ENCODE assay signal across 7 mouse cellular contexts in the genomic region with DNA sequence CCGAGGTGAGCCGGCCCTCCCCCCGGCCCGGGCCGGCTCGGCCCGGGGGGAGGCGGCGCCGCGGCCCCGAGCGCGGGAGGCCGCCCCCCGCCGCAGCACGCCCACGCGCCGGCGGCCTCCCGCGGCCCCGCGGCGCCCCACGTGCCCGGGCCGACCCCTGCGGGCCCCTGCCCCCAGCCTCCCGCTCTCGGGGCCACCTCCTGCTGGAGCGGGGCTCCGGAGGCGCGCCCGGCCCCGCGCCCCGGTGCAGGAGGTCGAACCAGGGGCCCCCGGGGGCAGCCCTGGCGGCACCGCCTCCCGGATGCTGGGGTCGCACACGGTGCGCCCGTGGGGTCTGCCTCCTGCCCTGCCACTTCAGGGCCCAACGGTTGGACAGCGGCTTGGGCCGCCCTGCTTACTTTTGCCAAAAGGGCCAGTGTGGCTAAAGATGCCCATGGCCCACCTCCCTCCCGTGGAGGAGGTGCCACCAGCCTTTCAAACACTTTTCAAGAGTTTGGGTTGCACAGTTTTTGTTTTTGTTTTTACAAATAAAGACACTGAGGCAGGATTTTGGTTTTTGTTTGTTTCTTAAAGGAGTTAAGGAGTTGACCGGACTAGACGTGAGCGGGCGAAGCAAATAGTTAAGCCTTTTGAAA. TPM values are rescaled to one million over a fixed set of nuclear protein-coding genes. Genes with fewer than 3 reads are reported as not detected.
DNase-seq lines count a peak whose midpoint lies in the region; ATAC-seq and TF ChIP-seq lines count a peak whose summit lies in the region.

No protein-coding gene starts in this region.

- H3K9me3 ChIP-seq in embryonic facial prominence, embryonic 10.5 days = no peaks in the 10 kb centered on the region
- no peaks in the 10 kb centered on the region for H3K9me3 ChIP-seq in heart, embryonic 12.5 days (replicated peaks)
- H3K9me3 ChIP-seq in kidney, embryonic 16.5 days (ENCODE audit: low read length) = no peaks in the 10 kb centered on the region
- no peaks in the 10 kb centered on the region for H3K9me3 ChIP-seq in lung, postnatal 0 days (ENCODE audit: low read length)

- peak; percentile 35 for DNase-seq in ES-CJ7 (ENCODE audit: low read depth, low spot score)
- peak; percentile 9 for DNase-seq in adrenal gland, adult 8-10 months
- peak; percentile 74 for DNase-seq in embryonic facial prominence, embryonic 10.5 days (ENCODE audit: low spot score)
- peak; percentile 35 for DNase-seq in lung, postnatal 0 days (ENCODE audit: low spot score)
- peak; percentile 31 for DNase-seq in right cerebral cortex, postnatal 25 days

- H3K36me3 ChIP-seq in embryonic facial prominence, embryonic 10.5 days (replicated peaks) = no peaks in the 10 kb centered on the region
- H3K36me3 ChIP-seq in heart, embryonic 12.5 days = no peaks in the 10 kb centered on the region
- no peaks in the 10 kb centered on the region for H3K36me3 ChIP-seq in kidney, embryonic 16.5 days (ENCODE audit: insufficient read depth, low read length)
- no peaks in the 10 kb centered on the region for H3K36me3 ChIP-seq in lung, postnatal 0 days (ENCODE audit: insufficient read depth, low read length)

- ATAC-seq in heart, embryonic 12.5 days (ENCODE audit: insufficient number of reproducible peaks, low FRiP score) = peak; percentile 81
- ATAC-seq in kidney, embryonic 16.5 days (ENCODE audit: low FRiP score, low TSS enrichment) = peak; percentile 76
- peak; percentile 29 for ATAC-seq in lung, postnatal 0 days

- peaks cover 60% of the 10 kb centered on the region for H3K4me1 ChIP-seq in embryonic facial prominence, embryonic 10.5 days
- peaks cover 20% of the 10 kb centered on the region for H3K4me1 ChIP-seq in heart, embryonic 12.5 days (replicated peaks)
- H3K4me1 ChIP-seq in kidney, embryonic 16.5 days (ENCODE audit: insufficient read depth, low read length) = peaks cover 25% of the 10 kb centered on the region
- H3K4me1 ChIP-seq in lung, postnatal 0 days (ENCODE audit: insufficient read depth, low read depth, low read length) = peaks cover 3% of the 10 kb centered on the region; the same call in 1 of the 2 replicates

- WGBS in embryonic facial prominence, embryonic 10.5 days = 3% methylated on average over 57 of the region's 58 CpGs
- 9% methylated on average over 34 of the region's 58 CpGs for WGBS in heart, embryonic 12.5 days
- 5% methylated on average over 46 of the region's 58 CpGs for WGBS in kidney, embryonic 16.5 days
- WGBS in lung, postnatal 0 days = 6% methylated on average over 30 of the region's 58 CpGs

- no peak for TF ChIP-seq CTCF in lung, postnatal 0 days (IDR thresholded peaks at IDR 0.05)

- H3K27ac ChIP-seq in embryonic facial prominence, embryonic 10.5 days (replicated peaks) = peak overlapping the region; percentile 100
- H3K27ac ChIP-seq in heart, embryonic 12.5 days (ENCODE audit: poor library complexity, severe bottlenecking) = peak overlapping the region; percentile 98
- H3K27ac ChIP-seq in kidney, embryonic 16.5 days (ENCODE audit: low read length) = peak overlapping the region; percentile 96
- peak overlapping the region; percentile 95 for H3K27ac ChIP-seq in lung, postnatal 0 days (ENCODE audit: low read length)

- peak overlapping the region; percentile 98 for H3K9ac ChIP-seq in heart, embryonic 12.5 days
- peak overlapping the region; percentile 98 for H3K9ac ChIP-seq in kidney, embryonic 16.5 days (replicated peaks; ENCODE audit: low read length)
- H3K9ac ChIP-seq in lung, postnatal 0 days (replicated peaks; ENCODE audit: low read depth) = peak overlapping the region; percentile 96

- no peaks in the 10 kb centered on the region for H3K27me3 ChIP-seq in embryonic facial prominence, embryonic 10.5 days (replicated peaks; ENCODE audit: low read depth, poor library complexity, severe bottlenecking)
- no peaks in the 10 kb centered on the region for H3K27me3 ChIP-seq in heart, embryonic 12.5 days (replicated peaks)
- no peaks in the 10 kb centered on the region for H3K27me3 ChIP-seq in kidney, embryonic 16.5 days (ENCODE audit: insufficient read depth, low read length)
- H3K27me3 ChIP-seq in lung, postnatal 0 days (replicated peaks; ENCODE audit: insufficient read depth, low read length) = no peaks in the 10 kb centered on the region

- no peak for TF ChIP-seq EP300 in lung, postnatal 0 days (IDR thresholded peaks at IDR 0.05)

- peak overlapping the region; percentile 82 for H3K4me3 ChIP-seq in embryonic facial prominence, embryonic 10.5 days
- H3K4me3 ChIP-seq in heart, embryonic 12.5 days = peak overlapping the region; percentile 99
- H3K4me3 ChIP-seq in kidney, embryonic 16.5 days (ENCODE audit: low read length) = peak overlapping the region; percentile 84
- H3K4me3 ChIP-seq in lung, postnatal 0 days (ENCODE audit: low read depth, low read length) = peak overlapping the region; percentile 88

- H3K4me2 ChIP-seq in heart, embryonic 12.5 days = peak overlapping the region; percentile 76
- peak overlapping the region; percentile 94 for H3K4me2 ChIP-seq in kidney, embryonic 16.5 days (replicated peaks; ENCODE audit: low read depth, low read length)
- peak overlapping the region; percentile 94 for H3K4me2 ChIP-seq in lung, postnatal 0 days (replicated peaks; ENCODE audit: low read depth, low read length)

RNA-seq across cellular contexts. Expression of gene Casd1, which starts 0.8 kb away (rescaled TPM):
- total RNA-seq in adrenal gland, adult 8-10 months (2022) = 10 to 100 TPM; 34.7 to 50.3 (median 38.3) TPM
- polyA plus RNA-seq in embryonic facial prominence, embryonic 10.5 days (2016; fragmentation: Nextera tagmentation; extraction: Ambion mirVana) = 48.0 and 48.5 TPM in 2 replicates
- 40.0 and 41.8 TPM in 2 replicates for polyA plus RNA-seq in heart, embryonic 12.5 days (2016; fragmentation: Nextera tagmentation; extraction: Ambion mirVana)
- polyA plus RNA-seq in kidney, embryonic 16.5 days (2015; fragmentation: Nextera tagmentation; extraction: Ambion mirVana) = 29.7 and 30.1 TPM in 2 replicates
- polyA plus RNA-seq in lung, postnatal 0 days (2015; fragmentation: Nextera tagmentation; extraction: Ambion mirVana) = 18.4 and 21.7 TPM in 2 replicates

Comparison
In these comparisons a context has a peak if more than half of its experiments do, and no peak if none do; other contexts are left out.
1. Peak in every context shown above with its lines: DNase-seq, ATAC-seq, H3K4me3 ChIP-seq and H3K27ac ChIP-seq.
2. DNase-seq: peak in every context shown above with its lines; median percentile 74 in embryonic facial prominence, embryonic 10.5 days; 35 in ES-CJ7; 35 in lung, postnatal 0 days; 31 in right cerebral cortex, postnatal 25 days; 9 in adrenal gland, adult 8-10 months.
3. ATAC-seq: peak in every context shown above with its lines; median percentile 81 in heart, embryonic 12.5 days; 76 in kidney, embryonic 16.5 days; 29 in lung, postnatal 0 days.